Mouse (Mus musculus): ENCODE data around the gene Gm10799.
A peak's percentile ranks its signal among the peaks of the same experiment; 100 is the strongest.

Gene Gm10799

GRCm38 (mm10) chr2:104064152-104064551 is 4.2 kb downstream of the Gm10799 start:
- no peak for DNase-seq

GRCm38 (mm10) chr2:104062665-104063064 is 5.7 kb downstream of the Gm10799 start:
- DNase-seq = no peak

- DNase-seq = no peak
Measured at GRCm38 (mm10) chr2:104060996-104061395, 7.4 kb downstream of the Gm10799 start.

- no peak for DNase-seq
Measured at GRCm38 (mm10) chr2:104059786-104060185, 8.6 kb downstream of the Gm10799 start.

GRCm38 (mm10) chr2:104058954-104059353 is 9.4 kb downstream of the Gm10799 start:
- no peak for DNase-seq

- no peak for DNase-seq
Measured at GRCm38 (mm10) chr2:104058381-104058780, 10.0 kb downstream of the Gm10799 start.

- DNase-seq = no peak
Measured at GRCm38 (mm10) chr2:104044479-104045080, 23.8 kb downstream of the Gm10799 start.

- DNase-seq = no peak
Measured at GRCm38 (mm10) chr2:104043624-104044478, 24.5 kb downstream of the Gm10799 start.

- DNase-seq = no peak
Measured at GRCm38 (mm10) chr2:104042766-104043165, 25.6 kb downstream of the Gm10799 start.

- no peak for DNase-seq
Measured at GRCm38 (mm10) chr2:104041632-104042031, 26.7 kb downstream of the Gm10799 start.

- DNase-seq = no peak
Measured at GRCm38 (mm10) chr2:104038236-104038635, 30.1 kb downstream of the Gm10799 start.

- DNase-seq = no peak
Measured at GRCm38 (mm10) chr2:104036316-104036715, 32.0 kb downstream of the Gm10799 start.

GRCm38 (mm10) chr2:104035595-104035994 is 32.8 kb downstream of the Gm10799 start:
- no peak for DNase-seq

GRCm38 (mm10) chr2:104034832-104035472 is 33.4 kb downstream of the Gm10799 start:
- DNase-seq = peak; percentile 52

- no peak for DNase-seq
Measured at GRCm38 (mm10) chr2:104032056-104032455, 36.3 kb downstream of the Gm10799 start.

- DNase-seq = no peak
Measured at GRCm38 (mm10) chr2:104030381-104030780, 38.0 kb downstream of the Gm10799 start.

- no peak for DNase-seq
Measured at GRCm38 (mm10) chr2:104029074-104029473, 39.3 kb downstream of the Gm10799 start.

- DNase-seq = no peak
Measured at GRCm38 (mm10) chr2:104028139-104028723, 40.1 kb downstream of the Gm10799 start, which contains the start of gene 4931422A03Rik. 4931422A03Rik (minus strand) TSS chr2:104028361.

GRCm38 (mm10) chr2:104027458-104028138 is 40.8 kb downstream of the Gm10799 start, which contains the start of gene Fbxo3:
Fbxo3 (plus strand) TSS chr2:104027721.
- DNase-seq = peak; percentile 77

- DNase-seq = no peak
Measured at GRCm38 (mm10) chr2:104024656-104025055, 43.7 kb downstream of the Gm10799 start.

- DNase-seq = no peak
Measured at GRCm38 (mm10) chr2:104023096-104023495, 45.3 kb downstream of the Gm10799 start.

All from right cerebral cortex, postnatal 4 days (tissue).